Mouse (Mus musculus) liver, postnatal 0 days (tissue): ENCODE data around the gene Sdk1.

Source experiments
- CTCF ChIP-seq: sonication (generic); IDR thresholded peaks from 2 replicates; pipeline ENCODE4 v1.5.1; 2016; ENCODE audit warnings: antibody characterized with exemption, low read depth
- EP300 ChIP-seq: IDR thresholded peaks from 2 replicates; pipeline ENCODE4 v1.6.1; 2016; ENCODE audit warnings: antibody characterized with exemption, low read depth, mild to moderate bottlenecking

DNA sequence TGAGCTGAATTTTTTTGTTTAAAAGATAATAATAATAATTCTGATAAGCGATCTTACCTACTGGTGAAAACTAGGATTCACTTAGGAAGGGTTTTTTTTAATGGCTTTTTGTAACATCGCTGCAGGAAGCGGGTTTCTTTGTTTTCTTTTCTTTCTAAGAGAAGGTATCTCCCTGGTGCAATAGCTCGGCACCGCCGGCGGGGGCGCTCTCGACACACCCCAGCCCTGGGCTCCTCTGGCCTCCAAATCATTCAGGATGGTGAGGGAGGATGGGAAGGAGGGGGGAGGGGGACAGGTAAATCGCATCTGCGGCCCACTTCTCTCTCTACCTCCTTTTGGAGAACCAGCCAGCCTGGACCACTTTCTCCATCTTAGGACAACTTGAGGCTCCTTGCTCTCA lies 971.0 kb downstream of the Sdk1 start:
- no peak for TF ChIP-seq CTCF
- no peak for TF ChIP-seq EP300
